Mouse (Mus musculus) hindbrain, embryonic 11.5 days (tissue): ENCODE measurements around the gene Abtb2. TPM values are rescaled to one million over a fixed set of nuclear protein-coding genes. Genes with fewer than 3 reads are reported as not detected.

ENCODE experiments used
- ATAC-seq: fragments of 200-750 bp; cut with Nextera tagmentation; 2 replicates; pipeline ENCODE4 v1.8.0; 2017; ENCODE audit warnings: mild to moderate bottlenecking, moderate TSS enrichment, moderate library complexity; ENCODE audit not compliant: low FRiP score
- DNase-seq: peaks from one replicate; pipeline ENCODE4 v3.0.0-alpha.2; 2015; ENCODE audit warnings: low spot score
- H3K27ac ChIP-seq: fragments of 300-500 bp; sonication (generic); 2 replicates; pipeline ENCODE4 v1.5.1; 2014; ENCODE audit warnings: mild to moderate bottlenecking, low read depth, low read length
- H3K27me3 ChIP-seq: fragments of 300-500 bp; sonication (generic); 2 replicates; pipeline ENCODE4 v1.6.1; 2014; ENCODE audit warnings: mild to moderate bottlenecking, low read length, moderate library complexity, mixed read lengths; ENCODE audit not compliant: control insufficient read depth, insufficient read depth
- H3K36me3 ChIP-seq: fragments of 300-500 bp; sonication (generic); 2 replicates; pipeline ENCODE4 v1.6.1; 2014; ENCODE audit warnings: mild to moderate bottlenecking, low read length, moderate library complexity, mixed read lengths; ENCODE audit not compliant: control insufficient read depth, insufficient read depth
- H3K4me1 ChIP-seq: fragments of 300-500 bp; sonication (generic); replicated peaks from 2 replicates; pipeline ENCODE4 v1.6.1; 2014; ENCODE audit warnings: low read length, mixed read lengths; ENCODE audit not compliant: control insufficient read depth, insufficient read depth
- H3K4me2 ChIP-seq: fragments of 300-500 bp; sonication (generic); replicated peaks from 2 replicates; pipeline ENCODE4 v1.6.1; 2014; ENCODE audit warnings: mild to moderate bottlenecking, low read depth, low read length
- H3K4me3 ChIP-seq: fragments of 300-500 bp; sonication (generic); 2 replicates; pipeline ENCODE4 v1.5.1; 2014; ENCODE audit warnings: low read depth, low read length
- H3K9ac ChIP-seq: fragments of 300-500 bp; sonication (generic); 2 replicates; pipeline ENCODE4 v1.6.1; 2014; ENCODE audit warnings: low read depth, low read length
- H3K9me3 ChIP-seq: fragments of 300-500 bp; sonication (generic); 2 replicates; pipeline ENCODE4 v1.6.1; 2016; ENCODE audit warnings: low read length; ENCODE audit not compliant: control insufficient read depth
- WGBS: fragments of 180-500 bp; shearing (Covaris S2); extraction: QIAGEN DNeasy Blood & Tissue Kit; methylation state at CpG from one replicate; pipeline ENCODE4 v1.1.7; 2014; 5-methylcytosine and 5-hydroxymethylcytosine counted together
- polyA plus RNA-seq: library from polyadenylated mRNA; unstranded; fragments of >200 nt; fragmentation: Nextera tagmentation; extraction: Ambion mirVana; gene quantifications from 2 replicates; pipeline ENCODE4 v1.2.1, GENCODE M21; 2014

The Abtb2 gene
- polyA plus RNA-seq, 1 experiment from 2014 or later: 14.6 TPM

- 72% methylated on average over 6 of the region's 6 CpGs for WGBS
- H3K9me3 ChIP-seq: no peaks in the 10 kb centered on the region
- H3K4me2 ChIP-seq: no peak overlapping the region
- ATAC-seq (no peak), DNase-seq (no peak)
- H3K4me1 ChIP-seq: no peaks in the 10 kb centered on the region
- H3K27me3 ChIP-seq: 0 out of 2 replicates have a peak, but pooled peaks cover 2% of the 10 kb centered on the region
- no peak overlapping the region for H3K9ac ChIP-seq
- H3K27ac ChIP-seq: no peak overlapping the region
- H3K36me3 ChIP-seq: no peaks in the 10 kb centered on the region
- H3K4me3 ChIP-seq: no peak overlapping the region
Measured at GRCm38 (mm10) chr2:103632136-103632925, 66.2 kb downstream of the Abtb2 start.

GRCm38 (mm10) chr2:103632926-103633250 is 66.8 kb downstream of the Abtb2 start:
- DNase-seq (no peak), ATAC-seq (no peak)
- Histone ChIP-seq H3K4me2 (no peak overlapping the region), H3K4me3 (no peak overlapping the region), H3K27me3 (0 out of 2 replicates have a peak, but pooled peaks cover 2% of the 10 kb centered on the region), H3K4me1 (no peaks in the 10 kb centered on the region), H3K9me3 (no peaks in the 10 kb centered on the region), H3K27ac (no peak overlapping the region), H3K36me3 (no peaks in the 10 kb centered on the region), H3K9ac (no peak overlapping the region)
- WGBS: 90% methylated on average over 2 of the region's 2 CpGs

- no peak overlapping the region for H3K4me2 ChIP-seq
- H3K27ac ChIP-seq: no peak overlapping the region
- DNase-seq (no peak), ATAC-seq (no peak)
- H3K27me3 ChIP-seq: peaks cover 3% of the 10 kb centered on the region; the same call in 1 of the 2 replicates
- no peak overlapping the region for H3K4me3 ChIP-seq
- no peak overlapping the region for H3K9ac ChIP-seq
- no peaks in the 10 kb centered on the region for H3K9me3 ChIP-seq
- 93% methylated on average over 3 of the region's 3 CpGs for WGBS
- no peaks in the 10 kb centered on the region for H3K4me1 ChIP-seq
- H3K36me3 ChIP-seq: no peaks in the 10 kb centered on the region
Measured at GRCm38 (mm10) chr2:103635731-103636487, 69.8 kb downstream of the Abtb2 start.

- 43% methylated on average over 1 of the region's 1 CpGs for WGBS
Measured at GRCm38 (mm10) chr2:103637385-103637784, 71.3 kb downstream of the Abtb2 start.

GRCm38 (mm10) chr2:103637943-103638342 is 71.8 kb downstream of the Abtb2 start:
- no peak for ATAC-seq
- Histone ChIP-seq H3K4me2 (no peak overlapping the region), H3K9ac (no peak overlapping the region), H3K9me3 (no peaks in the 10 kb centered on the region), H3K36me3 (no peaks in the 10 kb centered on the region), H3K4me3 (no peak overlapping the region), H3K27ac (no peak overlapping the region), H3K4me1 (no peaks in the 10 kb centered on the region), H3K27me3 (peaks cover 12% of the 10 kb centered on the region)
- DNase-seq: no peak
- 98% methylated on average over 5 of the region's 5 CpGs for WGBS

More at GRCm38 (mm10) chr2:103637385-103637784, 71.3 kb downstream of the Abtb2 start:
- no peak overlapping the region for H3K27ac ChIP-seq
- ATAC-seq (no peak), DNase-seq (no peak)
- H3K4me1 ChIP-seq: no peaks in the 10 kb centered on the region
- no peak overlapping the region for H3K4me2 ChIP-seq
- no peak overlapping the region for H3K4me3 ChIP-seq
- H3K36me3 ChIP-seq: no peaks in the 10 kb centered on the region
- H3K27me3 ChIP-seq: peaks cover 12% of the 10 kb centered on the region
- H3K9me3 ChIP-seq: no peaks in the 10 kb centered on the region
- no peak overlapping the region for H3K9ac ChIP-seq

GRCm38 (mm10) chr2:103639701-103640100 is 73.6 kb downstream of the Abtb2 start:
- no peaks in the 10 kb centered on the region for H3K36me3 ChIP-seq
- no peak overlapping the region for H3K4me3 ChIP-seq
- H3K4me1 ChIP-seq: peaks cover 3% of the 10 kb centered on the region; the same call in 1 of the 2 replicates
- no peak overlapping the region for H3K4me2 ChIP-seq
- H3K27ac ChIP-seq: no peak overlapping the region
- H3K9me3 ChIP-seq: no peaks in the 10 kb centered on the region
- H3K27me3 ChIP-seq: peaks cover 10% of the 10 kb centered on the region
- H3K9ac ChIP-seq: no peak overlapping the region
- 42% methylated on average over 2 of the region's 2 CpGs for whole genome bisulfite sequencing
- no peak for DNase-seq
- no peak for ATAC-seq

GRCm38 (mm10) chr2:103640861-103641260 is 74.8 kb downstream of the Abtb2 start:
- no peak overlapping the region for H3K4me2 ChIP-seq
- H3K27me3 ChIP-seq: peaks cover 13% of the 10 kb centered on the region
- no peak for ATAC-seq
- no peaks in the 10 kb centered on the region for H3K36me3 ChIP-seq
- H3K27ac ChIP-seq: no peak overlapping the region
- 41% methylated on average over 2 of the region's 2 CpGs for WGBS
- peaks cover 3% of the 10 kb centered on the region; the same call in 1 of the 2 replicates for H3K4me1 ChIP-seq
- H3K9ac ChIP-seq: no peak overlapping the region
- H3K9me3 ChIP-seq: no peaks in the 10 kb centered on the region
- no peak overlapping the region for H3K4me3 ChIP-seq
- DNase-seq: no peak

- peak overlapping the region; percentile 64; the same call in 1 of the 2 replicates for H3K27ac ChIP-seq
- no peak overlapping the region for H3K4me2 ChIP-seq
- peak; percentile 88 for ATAC-seq
Measured at GRCm38 (mm10) chr2:103643584-103644211, 77.6 kb downstream of the Abtb2 start.

More at GRCm38 (mm10) chr2:103643584-103644211, 77.6 kb downstream of the Abtb2 start:
- Histone ChIP-seq H3K9me3 (no peaks in the 10 kb centered on the region), H3K36me3 (no peaks in the 10 kb centered on the region), H3K4me1 (peaks cover 3% of the 10 kb centered on the region; the same call in 1 of the 2 replicates), H3K9ac (no peak overlapping the region), H3K27me3 (peaks cover 13% of the 10 kb centered on the region), H3K4me3 (no peak overlapping the region)
- DNase-seq: peak; percentile 70
- 21% methylated on average over 4 of the region's 4 CpGs for WGBS
